Mouse (Mus musculus): Measurements from ENCODE around the gene Arl6ip4. TPM values are rescaled to one million over a fixed set of nuclear protein-coding genes. Genes with fewer than 3 reads are reported as not detected.

Gene Arl6ip4
- total and polyA plus RNA-seq, 3 experiments: 57.8 to 128 TPM; not detected in 1

DNA sequence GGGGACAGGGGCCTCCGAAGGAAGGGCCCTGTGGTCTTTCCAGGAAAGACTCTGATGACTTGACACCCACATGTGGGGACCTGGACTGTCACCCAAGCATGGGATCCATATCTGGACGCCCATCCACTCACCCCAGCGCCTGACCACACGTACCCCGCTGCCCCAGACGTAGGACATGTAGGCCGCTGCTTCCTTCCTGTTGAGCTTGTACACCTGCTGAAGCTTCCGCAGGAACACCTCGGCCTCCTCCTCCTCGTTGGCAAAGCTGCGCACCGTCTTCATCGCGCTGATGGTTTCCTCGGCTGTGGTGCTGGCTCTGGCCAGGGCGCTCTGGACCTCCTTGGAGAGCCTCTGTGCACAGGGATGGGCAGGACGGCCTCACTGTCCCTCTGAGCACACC is 36.0 kb upstream of the Arl6ip4 start:
- H3K36me3 ChIP-seq (ENCODE audit: control insufficient read depth in 1 of 2, insufficient read depth in 2 of 2, low read length in 2 of 2): peaks cover 0 to 7% of the 10 kb centered on the region in 2 experiments; a peak in 2 of 4 replicates
- H3K27ac ChIP-seq (ENCODE audit: control insufficient read depth, low read depth, low read length): no peak overlapping the region
- H3K9me3 ChIP-seq (replicated peaks; ENCODE audit: insufficient read depth, low read length): no peaks in the 10 kb centered on the region
- DNase-seq (ENCODE audit: low read depth, low spot score): no peak
- no peak overlapping the region for H3K9ac ChIP-seq (ENCODE audit: control insufficient read depth, low read depth, low read length, poor library complexity, severe bottlenecking)
- H3K27me3 ChIP-seq (ENCODE audit: control insufficient read depth in 1 of 2, insufficient read depth in 2 of 2, low read length in 2 of 2): no peaks in the 10 kb centered on the region
- H3K4me3 ChIP-seq (ENCODE audit: control insufficient read depth in 1 of 2, insufficient read depth in 1 of 2, low read depth in 2 of 2, low read length in 2 of 2): no peak overlapping the region
- no peak for TF ChIP-seq BHLHE40 (IDR thresholded peaks at IDR 0.05; ENCODE audit: borderline replicate concordance, low read depth, low read length)
- no peak for TF ChIP-seq RCOR1 (IDR thresholded peaks at IDR 0.05; ENCODE audit: low read depth, low read length)
- no peak for TF ChIP-seq USF1 (IDR thresholded peaks at IDR 0.05; ENCODE audit: low read depth, low read length)
- TF ChIP-seq MYC (IDR thresholded peaks at IDR 0.05; ENCODE audit: low read depth, low read length): no peak
- no peak for TF ChIP-seq POLR2A (IDR thresholded peaks at IDR 0.05; ENCODE audit: control insufficient read depth in 1 of 2, insufficient read depth in 1 of 2, low read depth in 1 of 2, low read length in 2 of 2, poor library complexity in 1 of 2)
- TF ChIP-seq MYB (IDR thresholded peaks at IDR 0.05; ENCODE audit: low read depth, low read length): no peak
- TF ChIP-seq KAT2A (conservative IDR thresholded peaks at IDR 0.05; ENCODE audit: low read depth, low read length): no peak
- TF ChIP-seq TBP (IDR thresholded peaks at IDR 0.05; ENCODE audit: low read depth, low read length): no peak
- TF ChIP-seq SIN3A (IDR thresholded peaks at IDR 0.05; ENCODE audit: low read length): no peak
- TF ChIP-seq POLR2AphosphoS2 (IDR thresholded peaks at IDR 0.05; ENCODE audit: low read length): no peak
- TF ChIP-seq CTCF (IDR thresholded peaks at IDR 0.05 in 2 of 3, conservative IDR thresholded peaks at IDR 0.05 in 1 of 3; ENCODE audit: control insufficient read depth in 1 of 3, insufficient read depth in 1 of 3, low read depth in 2 of 3, low read length in 3 of 3, poor library complexity in 1 of 3, severe bottlenecking in 1 of 3): no peak
- no peak for TF ChIP-seq ZC3H11A (IDR thresholded peaks at IDR 0.05; ENCODE audit: low read depth, low read length)
- TF ChIP-seq SMC3 (IDR thresholded peaks at IDR 0.05; ENCODE audit: low read depth, low read length): no peak
- TF ChIP-seq ELF1 (IDR thresholded peaks at IDR 0.05; ENCODE audit: low read depth, low read length): no peak
- no peak for TF ChIP-seq MXI1 (IDR thresholded peaks at IDR 0.05; ENCODE audit: low read depth, low read length)
- TF ChIP-seq HCFC1 (IDR thresholded peaks at IDR 0.05; ENCODE audit: low read depth, low read length): no peak
- peaks cover 5 to 8% of the 10 kb centered on the region in 2 experiments for H3K4me1 ChIP-seq (ENCODE audit: control insufficient read depth in 1 of 2, insufficient read depth in 2 of 2, low read length in 2 of 2)
- H3K79me2 ChIP-seq (ENCODE audit: control insufficient read depth, insufficient read depth, low read length, poor library complexity): no peaks in the 10 kb centered on the region

DNA sequence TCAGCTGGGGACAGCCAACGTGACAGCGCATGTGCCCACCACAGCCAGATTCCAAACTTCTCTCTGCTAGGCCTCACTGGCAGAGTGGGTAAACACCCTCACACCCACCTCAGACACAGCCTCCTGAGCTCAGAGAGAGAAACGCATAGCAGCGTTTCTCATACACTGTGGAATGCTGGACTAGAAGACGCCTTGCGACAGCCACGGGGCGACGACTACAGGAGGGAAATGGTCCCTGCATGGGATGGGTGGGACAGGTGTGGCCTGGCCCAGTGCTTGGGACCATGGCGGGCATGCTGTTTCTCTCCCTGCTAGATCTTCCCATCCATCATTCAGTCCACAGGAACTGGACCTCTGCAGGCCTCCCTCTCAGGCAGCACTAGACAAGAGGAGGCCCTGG is 33.4 kb upstream of the Arl6ip4 start:
- Histone ChIP-seq H3K4me1 (ENCODE audit: control insufficient read depth in 1 of 2, insufficient read depth in 2 of 2, low read length in 2 of 2) (no peaks in the 10 kb centered on the region), H3K27ac (ENCODE audit: control insufficient read depth, low read depth, low read length) (no peak overlapping the region)

More for the DNA sequence above, 33.4 kb upstream of the Arl6ip4 start:
- no peak for DNase-seq (ENCODE audit: low read depth, low spot score)
- H3K9me3 ChIP-seq (replicated peaks; ENCODE audit: insufficient read depth, low read length): no peaks in the 10 kb centered on the region
- H3K36me3 ChIP-seq (ENCODE audit: control insufficient read depth in 1 of 2, insufficient read depth in 2 of 2, low read length in 2 of 2): no peaks in the 10 kb centered on the region
- H3K9ac ChIP-seq (ENCODE audit: control insufficient read depth, low read depth, low read length, poor library complexity, severe bottlenecking): no peak overlapping the region
- no peak for TF ChIP-seq ZNF384 (IDR thresholded peaks at IDR 0.05; ENCODE audit: low read depth, low read length)
- TF ChIP-seq NELFE (IDR thresholded peaks at IDR 0.05; ENCODE audit: low read depth, low read length): no peak
- TF ChIP-seq POLR2AphosphoS2 (IDR thresholded peaks at IDR 0.05; ENCODE audit: low read length): no peak
- TF ChIP-seq GATA1 (IDR thresholded peaks at IDR 0.05; ENCODE audit: low read depth, low read length): no peak
- no peak for TF ChIP-seq MYC (IDR thresholded peaks at IDR 0.05; ENCODE audit: low read depth, low read length)
- no peak for TF ChIP-seq CTCF (IDR thresholded peaks at IDR 0.05 in 2 of 3, conservative IDR thresholded peaks at IDR 0.05 in 1 of 3; ENCODE audit: control insufficient read depth in 1 of 3, insufficient read depth in 1 of 3, low read depth in 2 of 3, low read length in 3 of 3, poor library complexity in 1 of 3, severe bottlenecking in 1 of 3)
- TF ChIP-seq BHLHE40 (IDR thresholded peaks at IDR 0.05; ENCODE audit: borderline replicate concordance, low read depth, low read length): no peak
- TF ChIP-seq POLR2A (IDR thresholded peaks at IDR 0.05; ENCODE audit: control insufficient read depth in 1 of 2, insufficient read depth in 1 of 2, low read depth in 1 of 2, low read length in 2 of 2, poor library complexity in 1 of 2): no peak
- no peak for TF ChIP-seq MEF2A (IDR thresholded peaks at IDR 0.05; ENCODE audit: extremely low read depth, insufficient replicate concordance, low read depth, low read length, poor library complexity, severe bottlenecking)
- no peak for TF ChIP-seq MXI1 (IDR thresholded peaks at IDR 0.05; ENCODE audit: low read depth, low read length)
- TF ChIP-seq ZC3H11A (IDR thresholded peaks at IDR 0.05; ENCODE audit: low read depth, low read length): no peak
- TF ChIP-seq MAZ (IDR thresholded peaks at IDR 0.05; ENCODE audit: low read depth, low read length): no peak
- TF ChIP-seq HCFC1 (IDR thresholded peaks at IDR 0.05; ENCODE audit: low read depth, low read length): no peak
- TF ChIP-seq ZMIZ1 (IDR thresholded peaks at IDR 0.05; ENCODE audit: low read depth, low read length): no peak
- TF ChIP-seq E2F4 (IDR thresholded peaks at IDR 0.05; ENCODE audit: borderline replicate concordance, low read depth, low read length): no peak
- TF ChIP-seq ETS1 (IDR thresholded peaks at IDR 0.05; ENCODE audit: low read depth, low read length): no peak
- no peak for TF ChIP-seq TAL1 (IDR thresholded peaks at IDR 0.05; ENCODE audit: low read length)
- no peak for TF ChIP-seq RAD21 (IDR thresholded peaks at IDR 0.05; ENCODE audit: low read depth, low read length)
- H3K79me2 ChIP-seq (ENCODE audit: control insufficient read depth, insufficient read depth, low read length, poor library complexity): no peaks in the 10 kb centered on the region
- no peak overlapping the region for H3K4me3 ChIP-seq (ENCODE audit: control insufficient read depth in 1 of 2, insufficient read depth in 1 of 2, low read depth in 2 of 2, low read length in 2 of 2)
- no peaks in the 10 kb centered on the region for H3K27me3 ChIP-seq (ENCODE audit: control insufficient read depth in 1 of 2, insufficient read depth in 2 of 2, low read length in 2 of 2)

Measured in MEL (cell line).